Mouse (Mus musculus) embryonic facial prominence, embryonic 15.5 days (tissue): ENCODE measurements around the gene Vmn2r94. TPM values are rescaled to one million over a fixed set of nuclear protein-coding genes. Genes with fewer than 3 reads are reported as not detected.

Source experiments
- ATAC-seq: fragments of 200-750 bp; cut with Nextera tagmentation; 2 replicates; pipeline ENCODE4 v1.8.0; 2017; ENCODE audit warnings: low read depth, moderate TSS enrichment; ENCODE audit not compliant: insufficient number of reproducible peaks, low FRiP score, low TSS enrichment
- H3K27ac ChIP-seq: fragments of 300-500 bp; sonication (generic); replicated peaks from 2 replicates; pipeline ENCODE4 v1.5.1; 2015; ENCODE audit warnings: mild to moderate bottlenecking, inconsistent platforms
- H3K27me3 ChIP-seq: fragments of 300-500 bp; sonication (generic); 2 replicates; pipeline ENCODE4 v1.6.1; 2015; ENCODE audit warnings: inconsistent platforms
- H3K36me3 ChIP-seq: fragments of 300-500 bp; sonication (generic); 2 replicates; pipeline ENCODE4 v1.6.1; 2015; ENCODE audit warnings: mild to moderate bottlenecking, inconsistent platforms
- H3K4me1 ChIP-seq: fragments of 300-500 bp; sonication (generic); 2 replicates; pipeline ENCODE4 v1.6.1; 2015; ENCODE audit warnings: inconsistent platforms
- H3K4me2 ChIP-seq: fragments of 300-500 bp; sonication (generic); replicated peaks from 2 replicates; pipeline ENCODE4 v1.6.1; 2015; ENCODE audit warnings: mild to moderate bottlenecking, inconsistent platforms
- H3K4me3 ChIP-seq: fragments of 300-500 bp; sonication (generic); replicated peaks from 2 replicates; pipeline ENCODE4 v1.5.1; 2015; ENCODE audit warnings: mild to moderate bottlenecking, inconsistent platforms
- H3K9ac ChIP-seq: fragments of 300-500 bp; sonication (generic); 2 replicates; pipeline ENCODE4 v1.6.1; 2015; ENCODE audit warnings: inconsistent platforms
- H3K9me3 ChIP-seq: fragments of 300-500 bp; sonication (generic); replicated peaks from 2 replicates; pipeline ENCODE4 v1.6.1; 2016; ENCODE audit warnings: inconsistent platforms
- WGBS: fragments of 180-500 bp; shearing (Covaris S2); methylation state at CpG from one replicate; pipeline ENCODE4 v1.1.7; 2015; 5-methylcytosine and 5-hydroxymethylcytosine counted together
- polyA plus RNA-seq: library from polyadenylated mRNA; unstranded; fragments of >200 nt; fragmentation: Nextera tagmentation; extraction: Ambion mirVana; gene quantifications from 2 replicates; pipeline ENCODE4 v1.2.1, GENCODE M21; 2015

The Vmn2r94 gene
- polyA plus RNA-seq = not detected in 2 replicates

- Histone ChIP-seq H3K9ac (no peak within 1 kb of the TSS), H3K27me3 (no peaks in the 10 kb centered on the region), H3K4me3 (no peak within 1 kb of the TSS), H3K9me3 (no peaks in the 10 kb centered on the region), H3K4me1 (no peaks in the 10 kb centered on the region), H3K4me2 (no peak within 1 kb of the TSS), H3K27ac (no peak within 1 kb of the TSS), H3K36me3 (no peaks in the 10 kb centered on the region)
- WGBS = 54% methylated on average over 2 of the region's 2 CpGs
- ATAC-seq = no peak
These were observed at the start of gene Vmn2r94 for GRCm38 (mm10) chr17:18277656-18278055. Gene Vmn2r94, minus strand, starts transcription at chr17:18277756.

- WGBS = 95% methylated on average over 2 of the region's 2 CpGs
- no peaks in the 10 kb centered on the region for H3K36me3 ChIP-seq
These were observed 45.5 kb upstream of the Vmn2r94 start for GRCm38 (mm10) chr17:18323031-18323430.

GRCm38 (mm10) chr17:18297799-18298198 lies 20.2 kb upstream of the Vmn2r94 start, which contains the start of gene Vmn2r93:
Gene Vmn2r93, plus strand, starts transcription at chr17:18298099.
- H3K27ac ChIP-seq = no peak within 1 kb of the TSS
- WGBS = 37% methylated on average over 1 of the region's 1 CpGs
- no peaks in the 10 kb centered on the region for H3K4me1 ChIP-seq
- no peak within 1 kb of the TSS for H3K4me3 ChIP-seq
- no peaks in the 10 kb centered on the region for H3K36me3 ChIP-seq
- H3K9me3 ChIP-seq = no peaks in the 10 kb centered on the region
- H3K4me2 ChIP-seq = no peak within 1 kb of the TSS
- no peaks in the 10 kb centered on the region for H3K27me3 ChIP-seq
- no peak within 1 kb of the TSS for H3K9ac ChIP-seq
- no peak for ATAC-seq

More at GRCm38 (mm10) chr17:18323031-18323430, 45.5 kb upstream of the Vmn2r94 start:
- Histone ChIP-seq H3K9ac (no peak overlapping the region), H3K4me2 (no peak overlapping the region), H3K27ac (no peak overlapping the region), H3K4me3 (no peak overlapping the region), H3K9me3 (0 out of 2 replicates have a peak, but pooled peaks cover 4% of the 10 kb centered on the region), H3K27me3 (no peaks in the 10 kb centered on the region), H3K4me1 (no peaks in the 10 kb centered on the region)
- no peak for ATAC-seq

- ATAC-seq = no peak
- peaks cover 8% of the 10 kb centered on the region; the same call in 1 of the 2 replicates for H3K9me3 ChIP-seq
- WGBS = 77% methylated on average over 14 of the region's 14 CpGs
These were observed 40.6 kb downstream of the Vmn2r94 start for GRCm38 (mm10) chr17:18236931-18237330.

GRCm38 (mm10) chr17:18231996-18232395 lies 45.6 kb downstream of the Vmn2r94 start:
- H3K4me1 ChIP-seq = no peaks in the 10 kb centered on the region
- no peaks in the 10 kb centered on the region for H3K36me3 ChIP-seq
- H3K9me3 ChIP-seq = no peaks in the 10 kb centered on the region
- no peak for ATAC-seq
- H3K27me3 ChIP-seq = no peaks in the 10 kb centered on the region
- H3K9ac ChIP-seq = no peak overlapping the region
- H3K27ac ChIP-seq = no peak overlapping the region
- no peak overlapping the region for H3K4me3 ChIP-seq
- no peak overlapping the region for H3K4me2 ChIP-seq
- 70% methylated on average over 2 of the region's 2 CpGs for WGBS

More at GRCm38 (mm10) chr17:18236931-18237330, 40.6 kb downstream of the Vmn2r94 start:
- Histone ChIP-seq H3K27me3 (no peaks in the 10 kb centered on the region), H3K4me2 (no peak overlapping the region), H3K4me1 (no peaks in the 10 kb centered on the region), H3K4me3 (no peak overlapping the region), H3K36me3 (no peaks in the 10 kb centered on the region), H3K27ac (no peak overlapping the region), H3K9ac (no peak overlapping the region)

GRCm38 (mm10) chr17:18221300-18221699 lies 56.3 kb downstream of the Vmn2r94 start:
- H3K27ac ChIP-seq = no peak overlapping the region
- H3K36me3 ChIP-seq = no peaks in the 10 kb centered on the region
- no peak for ATAC-seq
- H3K4me2 ChIP-seq = no peak overlapping the region
- no peaks in the 10 kb centered on the region for H3K4me1 ChIP-seq
- H3K4me3 ChIP-seq = no peak overlapping the region
- no peaks in the 10 kb centered on the region; the same call in 1 of the 2 replicates for H3K9me3 ChIP-seq
- H3K9ac ChIP-seq = no peak overlapping the region
- no peaks in the 10 kb centered on the region for H3K27me3 ChIP-seq

Other genes with a start within 250 kb of the Vmn2r94 start
- gene Vmn2r124, start 228.3 kb downstream of the Vmn2r94 start, polyA plus RNA-seq = 0.03 TPM in 1 of 2 replicates, not detected in the other
- not detected in 2 replicates for gene Vmn2r91, start 192.7 kb downstream of the Vmn2r94 start, polyA plus RNA-seq
- not detected in 2 replicates for gene Vmn2r92, start 125.9 kb downstream of the Vmn2r94 start, polyA plus RNA-seq
- gene Vmn2r93, start 20.3 kb upstream of the Vmn2r94 start, polyA plus RNA-seq = not detected in 2 replicates
- not detected in 2 replicates for gene Vmn2r95, start 146.3 kb upstream of the Vmn2r94 start, polyA plus RNA-seq